Mouse (Mus musculus) intestine, postnatal 0 days (tissue): ENCODE results near the gene Sdhb. TPM values are rescaled to one million over a fixed set of nuclear protein-coding genes. Genes with fewer than 3 reads are reported as not detected.

Experiments
- ATAC-seq: fragments of 200-750 bp; cut with Nextera tagmentation; 2 replicates; pipeline ENCODE4 v1.8.0; 2017; ENCODE audit warnings: mild to moderate bottlenecking, moderate TSS enrichment, moderate library complexity
- H3K27ac ChIP-seq: fragments of 300-500 bp; sonication (generic); 2 replicates; pipeline ENCODE4 v1.5.1; 2014; ENCODE audit warnings: mild to moderate bottlenecking, low read depth, low read length, moderate library complexity
- H3K27me3 ChIP-seq: fragments of 300-500 bp; sonication (generic); replicated peaks from 2 replicates; pipeline ENCODE4 v1.6.1; 2014; ENCODE audit warnings: low read length, mixed read lengths; ENCODE audit not compliant: control insufficient read depth, insufficient read depth
- H3K36me3 ChIP-seq: fragments of 300-500 bp; sonication (generic); 2 replicates; pipeline ENCODE4 v1.6.1; 2014; ENCODE audit warnings: mild to moderate bottlenecking, moderate library complexity; ENCODE audit not compliant: control insufficient read depth, insufficient read depth
- H3K4me1 ChIP-seq: fragments of 300-500 bp; sonication (generic); replicated peaks from 2 replicates; pipeline ENCODE4 v1.6.1; 2014; ENCODE audit warnings: antibody characterized with exemption, low read length, mixed read lengths; ENCODE audit not compliant: control insufficient read depth, insufficient read depth
- H3K4me2 ChIP-seq: fragments of 300-500 bp; sonication (generic); replicated peaks from 2 replicates; pipeline ENCODE4 v1.6.1; 2014; ENCODE audit warnings: low read depth, mild to moderate bottlenecking, moderate library complexity
- H3K4me3 ChIP-seq: fragments of 300-500 bp; sonication (generic); 2 replicates; pipeline ENCODE4 v1.5.1; 2014; ENCODE audit warnings: low read depth, low read length
- H3K9ac ChIP-seq: fragments of 300-500 bp; sonication (generic); 2 replicates; pipeline ENCODE4 v1.6.1; 2014; ENCODE audit warnings: mild to moderate bottlenecking, low read depth, low read length
- H3K9me3 ChIP-seq: fragments of 300-500 bp; sonication (generic); 2 replicates; pipeline ENCODE4 v1.6.1; 2016; ENCODE audit warnings: mixed run types; ENCODE audit not compliant: control insufficient read depth
- CTCF ChIP-seq: sonication (generic); IDR thresholded peaks from 2 replicates; pipeline ENCODE4 v1.5.1; 2016; ENCODE audit warnings: low read depth, mild to moderate bottlenecking, control low read depth, antibody characterized with exemption, moderate library complexity
- WGBS: fragments of 180-500 bp; shearing (Covaris S2); extraction: QIAGEN DNeasy Blood & Tissue Kit; methylation state at CpG from one replicate; pipeline ENCODE4 v1.1.7; 2014; 5-methylcytosine and 5-hydroxymethylcytosine counted together
- polyA plus RNA-seq: library from polyadenylated mRNA; unstranded; fragments of >200 nt; fragmentation: Nextera tagmentation; extraction: Ambion mirVana; gene quantifications from 2 replicates; pipeline ENCODE4 v1.2.1, GENCODE M21; 2015

Sdhb gene
- polyA plus RNA-seq, 1 experiment from 2014 or later: 627 TPM

DNA sequence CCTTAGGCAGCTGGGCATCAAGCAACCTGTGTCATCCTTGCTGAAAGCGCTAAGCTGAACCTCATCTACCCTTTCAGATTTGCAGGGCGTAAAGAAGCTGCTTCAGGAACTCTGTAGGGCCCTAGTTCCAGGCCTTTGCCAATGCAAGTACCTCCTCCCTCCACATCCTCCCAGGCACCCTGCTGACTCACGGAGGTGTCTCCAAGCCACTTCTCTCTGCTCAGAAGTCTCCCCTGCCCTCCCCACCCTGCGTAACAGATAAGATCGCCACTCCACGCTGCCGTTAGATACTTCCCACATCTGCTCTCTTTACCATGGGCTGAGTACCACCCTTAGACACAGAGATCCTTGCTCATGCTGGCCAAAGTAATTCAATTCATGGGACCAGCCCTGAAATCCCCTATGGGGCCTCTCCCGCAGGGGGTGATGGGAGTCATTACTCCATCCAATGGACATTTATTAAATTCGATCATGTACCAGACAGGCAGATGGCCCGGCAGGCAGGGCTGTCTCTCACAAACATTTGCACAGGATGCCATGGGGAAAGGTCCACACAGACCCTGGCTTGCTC is 30.0 kb upstream of the Sdhb start:
- WGBS: 61% methylated on average over 10 of the region's 10 CpGs
- no peak for ATAC-seq

DNA sequence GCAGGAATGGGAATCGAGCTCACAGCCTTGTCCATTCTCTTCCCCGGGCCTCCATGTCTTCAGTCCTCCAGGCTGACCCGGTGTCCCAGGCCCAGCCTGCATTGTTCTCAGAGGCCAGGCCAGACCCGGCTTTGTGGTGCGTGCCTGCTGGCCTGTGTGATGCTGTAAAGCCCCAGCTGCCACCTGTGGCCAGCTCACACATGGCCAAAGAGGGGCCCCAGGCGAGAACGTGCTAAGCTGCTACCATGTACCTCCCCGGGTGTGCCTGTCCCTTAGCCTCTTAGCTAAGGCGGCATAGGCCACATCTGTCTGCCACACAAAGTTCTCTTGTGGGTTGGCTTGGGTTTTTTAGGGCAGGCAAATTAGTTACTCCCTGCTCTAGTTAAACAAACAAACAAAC is 25.4 kb upstream of the Sdhb start:
- Histone ChIP-seq H3K27me3 (no peaks in the 10 kb centered on the region), H3K9me3 (no peaks in the 10 kb centered on the region), H3K4me1 (no peaks in the 10 kb centered on the region), H3K27ac (no peak overlapping the region), H3K9ac (no peak overlapping the region), H3K36me3 (no peaks in the 10 kb centered on the region), H3K4me2 (no peak overlapping the region), H3K4me3 (no peak overlapping the region)
- ATAC-seq: no peak
- 79% methylated on average over 9 of the region's 9 CpGs for whole genome bisulfite sequencing
- TF ChIP-seq CTCF: no peak

More for the DNA sequence above, 30.0 kb upstream of the Sdhb start:
- H3K4me1 ChIP-seq: no peaks in the 10 kb centered on the region
- H3K9me3 ChIP-seq: no peaks in the 10 kb centered on the region
- H3K9ac ChIP-seq: no peak overlapping the region
- no peaks in the 10 kb centered on the region for H3K36me3 ChIP-seq
- H3K27ac ChIP-seq: no peak overlapping the region
- no peak for TF ChIP-seq CTCF
- no peaks in the 10 kb centered on the region for H3K27me3 ChIP-seq
- H3K4me2 ChIP-seq: no peak overlapping the region
- H3K4me3 ChIP-seq: no peak overlapping the region

DNA sequence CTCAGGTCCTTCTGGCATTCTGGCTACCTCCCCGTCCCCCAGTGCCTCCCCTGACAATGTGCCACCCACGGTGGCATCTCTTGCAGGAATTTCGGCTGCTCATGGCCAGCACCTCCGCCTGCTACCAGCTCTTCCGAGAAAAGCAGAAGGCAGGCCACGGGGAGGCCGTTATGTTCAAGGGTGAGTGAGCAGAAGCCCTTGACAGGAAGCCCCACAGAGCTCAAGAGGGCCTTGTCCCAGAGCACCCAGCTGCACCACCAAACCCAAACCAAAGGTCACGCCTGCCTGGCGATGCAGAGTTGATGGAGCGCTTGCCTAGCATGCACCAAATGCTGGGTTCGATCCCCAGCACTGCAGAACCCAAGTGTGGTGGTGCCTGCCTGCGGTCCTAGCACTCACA is 16.6 kb upstream of the Sdhb start:
- 90% methylated on average over 12 of the region's 12 CpGs for WGBS
- no peak for ATAC-seq
- no peak for TF ChIP-seq CTCF
- Histone ChIP-seq H3K4me3 (no peak overlapping the region), H3K4me2 (no peak overlapping the region), H3K36me3 (no peaks in the 10 kb centered on the region), H3K4me1 (no peaks in the 10 kb centered on the region), H3K27ac (no peak overlapping the region), H3K9ac (no peak overlapping the region), H3K27me3 (no peaks in the 10 kb centered on the region), H3K9me3 (no peaks in the 10 kb centered on the region)

DNA sequence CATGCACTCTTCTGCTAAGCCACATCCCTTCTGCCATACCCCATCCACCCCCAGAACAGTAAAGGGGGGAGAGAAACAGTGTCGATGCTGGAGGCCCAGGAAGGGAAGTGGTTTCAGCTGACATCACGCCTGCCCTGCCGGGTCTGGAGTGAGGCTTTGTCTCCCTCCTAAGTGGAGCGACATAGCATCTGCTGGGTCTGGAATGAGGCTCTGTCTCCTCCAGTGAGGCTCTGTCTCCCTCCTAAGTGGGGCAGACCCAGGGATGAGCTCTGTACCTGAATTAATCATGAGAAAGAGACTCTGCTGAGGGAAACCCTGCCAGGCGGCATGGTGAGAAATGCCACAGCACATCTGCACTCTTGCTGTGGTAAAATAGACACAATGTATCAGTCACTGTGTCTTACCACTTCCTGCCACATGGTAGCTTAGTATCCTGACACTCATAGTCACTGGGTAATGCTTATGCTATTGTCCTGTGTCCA is 16.0 kb upstream of the Sdhb start:
- no peak overlapping the region for H3K27ac ChIP-seq
- 71% methylated on average over 5 of the region's 5 CpGs for WGBS
- no peak for TF ChIP-seq CTCF
- no peaks in the 10 kb centered on the region for H3K4me1 ChIP-seq
- H3K27me3 ChIP-seq: no peaks in the 10 kb centered on the region
- no peaks in the 10 kb centered on the region for H3K36me3 ChIP-seq
- ATAC-seq: no peak
- H3K4me3 ChIP-seq: no peak overlapping the region
- H3K4me2 ChIP-seq: no peak overlapping the region
- H3K9me3 ChIP-seq: no peaks in the 10 kb centered on the region
- no peak overlapping the region for H3K9ac ChIP-seq

DNA sequence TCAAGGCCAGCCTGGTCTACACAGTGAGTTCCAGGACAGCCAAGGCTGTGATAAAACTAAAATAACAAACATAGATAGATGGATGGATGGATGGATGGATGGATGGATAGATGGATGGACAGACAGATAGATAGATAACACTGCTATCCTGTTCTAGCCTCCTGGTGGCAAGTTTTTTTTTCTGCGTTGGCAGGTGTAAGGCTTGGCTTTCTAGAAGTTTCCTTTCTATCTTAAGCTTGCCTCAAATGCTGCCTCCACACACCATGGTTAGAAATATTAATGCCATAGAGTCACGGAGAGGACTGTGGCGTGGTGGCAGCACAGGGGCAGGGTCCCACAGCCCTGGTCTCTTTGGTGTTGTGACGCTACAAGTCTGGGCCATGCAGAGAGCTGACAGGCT is 15.4 kb upstream of the Sdhb start:
- H3K4me3 ChIP-seq: no peak overlapping the region
- no peak for TF ChIP-seq CTCF
- H3K27ac ChIP-seq: no peak overlapping the region
- H3K9me3 ChIP-seq: no peaks in the 10 kb centered on the region
- no peak for ATAC-seq
- no peaks in the 10 kb centered on the region for H3K4me1 ChIP-seq
- H3K27me3 ChIP-seq: no peaks in the 10 kb centered on the region
- H3K9ac ChIP-seq: no peak overlapping the region
- H3K36me3 ChIP-seq: no peaks in the 10 kb centered on the region
- 94% methylated on average over 4 of the region's 4 CpGs for WGBS
- no peak overlapping the region for H3K4me2 ChIP-seq

DNA sequence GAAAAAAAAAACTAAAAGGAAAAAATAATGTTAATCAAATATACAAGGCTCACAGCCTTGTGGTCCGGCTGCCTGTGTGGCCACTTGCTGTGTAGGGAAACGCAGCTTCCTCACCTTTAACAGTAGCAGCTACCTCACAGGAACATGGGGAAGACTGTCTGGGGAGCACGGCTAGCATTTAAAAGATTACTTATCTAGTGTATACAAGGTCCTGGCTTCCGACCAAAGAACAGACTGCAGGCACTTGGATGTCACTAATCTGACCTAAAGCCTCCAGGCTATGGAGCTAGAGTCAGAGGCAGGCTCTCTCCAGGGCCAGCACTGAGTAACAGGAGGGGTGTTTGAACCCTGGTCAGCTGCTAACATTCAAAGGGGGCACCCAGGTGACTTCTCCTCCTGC is 15.0 kb upstream of the Sdhb start:
- Histone ChIP-seq H3K36me3 (no peaks in the 10 kb centered on the region), H3K27ac (no peak overlapping the region), H3K4me1 (no peaks in the 10 kb centered on the region), H3K4me2 (no peak overlapping the region), H3K9me3 (no peaks in the 10 kb centered on the region), H3K27me3 (no peaks in the 10 kb centered on the region), H3K4me3 (no peak overlapping the region), H3K9ac (no peak overlapping the region)
- ATAC-seq: no peak
- no peak for TF ChIP-seq CTCF
- 40% methylated on average over 4 of the region's 4 CpGs for WGBS
